Mouse (Mus musculus) layer of hippocampus, postnatal 36 days (tissue): ENCODE results near the gene Slc2a12. TPM values are rescaled to one million over a fixed set of nuclear protein-coding genes. Genes with fewer than 3 reads are reported as not detected.

Experiments
- DNase-seq, 2 experiments: peaks; one replicate each; pipeline ENCODE4 v3.0.0; 2022
- total RNA-seq, 2 experiments: library from RNA; stranded (reverse); gene quantifications; 2 replicates each; pipeline ENCODE4 v1.2.3; 2021

The Slc2a12 gene
- total RNA-seq, 2 experiments from 2014 or later: 4.0 to 4.2 TPM

DNA sequence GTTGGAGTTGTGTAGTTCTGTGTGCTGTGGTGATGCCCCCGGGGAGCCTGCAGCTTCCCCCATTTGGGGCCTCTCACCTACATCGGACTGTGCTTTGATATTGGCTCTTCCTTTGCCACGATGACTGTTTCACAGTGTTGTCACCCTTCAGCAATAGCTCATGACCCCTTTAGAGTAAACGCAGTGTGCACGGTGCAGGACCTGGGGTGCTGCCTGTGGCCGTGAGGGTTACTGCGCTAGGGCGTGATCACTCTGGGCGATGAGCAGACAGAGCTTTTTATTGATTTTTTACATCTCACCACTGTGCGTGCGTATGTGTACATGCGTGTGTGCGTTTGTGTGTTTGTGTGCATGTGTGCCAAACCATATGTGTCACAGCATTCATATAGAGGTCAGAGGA, 23.7 kb downstream of the Slc2a12 start:
- no peak for DNase-seq

- no peak for DNase-seq
Measured at GRCm38 (mm10) chr10:22674176-22674575, 29.4 kb downstream of the Slc2a12 start.

GRCm38 (mm10) chr10:22675848-22676630, 31.2 kb downstream of the Slc2a12 start:
- DNase-seq: no peak

DNA sequence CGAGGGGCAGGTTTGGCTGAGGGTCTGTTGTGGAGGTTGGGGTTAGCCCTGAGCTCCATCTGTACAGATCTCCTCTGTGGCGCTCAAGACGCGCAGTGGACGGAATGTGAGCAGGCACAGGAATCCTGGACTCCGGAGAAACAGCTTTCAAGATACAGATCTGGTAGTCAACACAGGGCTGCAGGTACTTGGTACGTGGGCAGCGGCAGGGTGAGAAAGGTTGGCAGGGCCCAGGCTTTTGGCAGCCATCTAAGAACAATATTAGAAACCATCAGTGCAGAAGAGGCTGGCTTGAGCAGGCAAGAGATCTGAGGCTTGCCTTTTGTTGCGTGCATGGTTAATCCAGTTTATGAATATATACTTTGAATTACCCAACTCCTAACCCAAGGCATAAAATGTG, 51.4 kb downstream of the Slc2a12 start:
- no peak for DNase-seq

DNA sequence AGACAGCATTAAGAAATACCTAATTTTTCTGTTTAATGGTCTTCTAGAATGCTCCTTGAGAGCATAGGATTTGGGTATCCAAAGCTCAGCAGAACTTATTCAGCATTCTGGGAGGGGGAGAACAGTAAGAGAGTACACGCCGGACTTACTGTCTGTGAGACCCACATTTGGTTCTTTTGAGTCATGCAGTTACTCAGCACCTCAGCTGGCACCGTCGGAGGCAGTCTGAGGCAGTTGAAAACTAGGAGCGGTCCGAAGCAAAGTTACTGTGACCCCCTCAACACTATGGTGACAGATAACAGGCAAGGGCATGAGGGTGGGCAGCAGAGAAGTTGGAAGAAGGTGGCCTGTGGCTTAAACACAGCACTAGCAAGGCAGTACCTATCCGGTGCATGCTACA, 52.1 kb downstream of the Slc2a12 start:
- no peak for DNase-seq

DNA sequence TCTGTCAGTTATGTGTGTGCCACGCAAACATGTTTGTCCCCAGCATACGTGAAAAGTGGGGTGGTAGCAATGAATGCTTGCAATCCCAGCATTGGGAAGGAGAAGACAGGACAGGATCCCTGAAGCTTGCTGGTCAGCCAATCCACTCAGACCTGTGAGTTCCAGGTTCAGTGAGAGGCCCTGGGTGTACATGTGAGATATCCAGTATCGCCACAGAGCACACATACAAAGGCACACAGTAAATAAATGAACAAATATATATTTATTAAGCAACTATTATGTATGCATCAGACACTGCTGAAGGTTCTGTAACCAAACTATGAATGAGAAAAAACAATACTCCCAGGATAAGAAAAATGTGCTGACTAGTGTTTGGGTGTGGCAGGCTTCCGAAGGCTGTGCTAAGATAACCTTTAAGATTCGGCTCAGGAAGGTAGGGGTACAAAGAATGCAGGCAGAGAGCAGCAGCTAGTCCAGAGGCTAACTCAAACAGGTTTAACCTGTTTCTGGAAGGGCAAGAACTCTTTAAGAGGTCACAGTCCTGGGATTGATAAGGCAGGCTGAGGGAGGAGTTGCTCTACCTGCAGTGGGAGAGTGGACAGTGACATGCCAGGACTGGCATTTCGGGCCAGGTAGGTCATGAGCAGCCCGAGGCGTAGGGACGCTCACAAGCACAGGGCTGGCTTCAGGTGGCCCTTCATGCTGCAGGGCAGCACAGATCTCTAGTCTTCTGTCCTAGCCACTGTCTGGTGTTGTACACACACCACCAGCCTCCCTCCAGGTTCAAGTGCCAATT, 53.5 kb downstream of the Slc2a12 start:
- no peak for DNase-seq

DNA sequence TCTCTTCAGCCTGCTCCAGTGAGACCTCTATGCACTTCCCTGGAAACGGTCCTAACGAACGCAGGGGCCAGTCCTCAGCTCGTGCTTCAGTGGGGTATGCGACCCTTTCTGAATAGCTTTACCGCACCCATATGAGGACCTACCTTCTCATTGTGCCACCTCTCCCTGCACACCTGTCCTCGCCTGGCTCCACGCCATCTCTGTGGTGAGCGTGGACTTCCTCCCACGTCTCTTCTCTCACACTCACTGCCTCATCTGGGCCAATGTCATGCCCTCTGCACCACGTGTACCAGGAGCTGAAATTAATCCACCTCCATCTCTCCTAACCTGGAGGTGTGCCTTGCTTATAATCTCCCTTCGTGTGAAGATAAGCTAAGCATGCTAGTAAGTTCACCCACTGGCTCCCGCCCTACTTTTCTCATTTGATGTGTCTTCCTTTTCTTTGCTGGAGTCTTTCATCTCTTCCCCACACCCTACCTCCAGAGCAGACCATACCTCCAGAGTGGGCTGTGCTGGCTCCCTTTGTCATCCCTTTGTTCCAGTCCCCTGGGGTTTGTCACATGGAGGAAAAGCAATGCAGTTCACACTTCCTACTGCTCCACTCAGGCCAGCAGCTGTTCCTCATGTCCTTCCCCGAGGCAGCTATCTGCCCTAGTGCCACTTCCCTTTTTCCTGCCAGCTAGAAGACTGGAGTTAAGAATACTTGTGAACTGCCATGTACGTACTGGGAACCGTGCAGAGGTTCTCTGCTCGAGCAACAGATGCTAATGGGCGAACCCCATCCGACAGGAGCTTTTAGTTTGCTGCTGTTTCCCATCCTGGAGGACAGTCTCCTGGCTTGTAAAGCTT, 54.9 kb downstream of the Slc2a12 start:
- DNase-seq: no peak

- no peak for DNase-seq
Measured at GRCm38 (mm10) chr10:22700773-22701172, 56.0 kb downstream of the Slc2a12 start.

- DNase-seq: peak; percentile 28 to 33
Measured at GRCm38 (mm10) chr10:22701485-22702315, 56.9 kb downstream of the Slc2a12 start.

DNA sequence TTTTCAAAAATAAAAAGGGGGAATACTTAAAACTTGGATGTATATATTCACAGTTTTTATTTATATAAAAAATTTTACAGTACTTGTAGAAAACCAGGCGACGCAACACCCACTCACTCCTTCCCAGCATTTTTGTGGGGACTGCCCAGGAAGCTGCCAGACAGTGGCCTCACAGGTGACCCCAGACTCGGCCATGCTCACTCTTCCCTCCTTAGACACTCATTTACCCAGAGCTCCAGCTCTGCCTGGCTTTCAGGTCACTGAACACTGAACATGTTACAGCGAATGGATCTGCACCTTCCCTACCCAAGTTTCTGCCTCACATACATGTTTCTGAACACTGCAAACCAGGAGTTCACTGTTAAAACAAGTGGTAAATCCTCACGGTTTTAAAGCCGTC, 59.0 kb downstream of the Slc2a12 start:
- no peak for DNase-seq

DNA sequence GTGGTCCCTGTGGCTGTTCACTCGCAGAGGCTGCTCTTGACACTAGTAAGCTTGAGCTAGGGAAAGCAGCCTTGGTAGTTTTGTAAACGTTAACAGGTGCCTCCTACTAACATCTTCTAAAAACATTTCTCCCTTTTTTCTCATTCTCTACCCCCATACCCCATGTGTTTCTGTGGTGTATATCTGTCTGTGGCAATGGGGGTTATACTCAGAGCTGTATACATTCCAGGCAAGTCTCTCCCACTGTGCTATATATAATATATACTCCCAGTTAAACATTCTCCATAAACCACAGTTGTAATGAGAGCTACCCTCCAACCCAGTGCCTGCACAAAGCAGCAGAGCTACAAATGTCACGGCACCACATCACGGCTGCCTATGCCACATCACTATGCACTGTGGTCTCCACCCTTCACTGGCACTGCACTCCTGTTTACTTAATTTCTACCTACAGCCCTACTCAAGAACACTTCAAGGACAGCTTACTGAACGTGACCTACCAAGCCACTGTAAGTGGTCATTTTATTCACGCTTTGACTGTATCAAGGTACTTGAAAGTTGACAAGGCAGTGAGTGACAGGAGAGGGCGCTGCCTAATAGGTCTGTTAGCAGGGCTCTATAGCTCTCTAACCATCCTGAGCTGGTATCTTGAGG, 63.5 kb downstream of the Slc2a12 start:
- no peak for DNase-seq

DNA sequence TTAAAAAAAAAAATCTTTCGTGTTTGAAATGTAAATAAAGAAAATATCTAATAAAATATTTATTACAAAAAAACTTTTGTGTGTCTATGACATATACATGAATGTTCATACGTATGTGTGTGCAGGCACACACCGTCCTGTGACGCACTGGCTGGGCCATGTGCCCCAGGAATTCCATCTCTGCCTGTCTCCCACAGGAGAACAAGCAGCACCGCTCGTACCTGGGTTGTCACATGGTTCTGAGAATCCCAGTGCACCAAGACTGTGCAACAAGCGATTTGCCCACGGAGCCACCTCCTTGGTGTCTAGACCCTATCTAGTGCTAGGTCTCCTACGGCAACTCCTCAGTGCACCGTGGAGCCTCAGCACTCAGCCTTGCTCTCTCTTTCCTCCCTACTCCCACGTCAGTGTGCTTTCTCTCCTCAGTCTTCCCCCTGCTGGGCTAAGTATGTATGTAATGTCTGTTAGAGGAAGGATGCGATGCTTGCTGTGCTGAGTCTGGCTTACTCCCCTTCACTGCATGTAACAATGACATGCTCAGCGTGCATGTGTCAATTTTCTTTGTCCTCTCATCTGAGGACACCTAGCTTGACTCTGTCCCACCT, 65.5 kb downstream of the Slc2a12 start:
- no peak for DNase-seq

DNA sequence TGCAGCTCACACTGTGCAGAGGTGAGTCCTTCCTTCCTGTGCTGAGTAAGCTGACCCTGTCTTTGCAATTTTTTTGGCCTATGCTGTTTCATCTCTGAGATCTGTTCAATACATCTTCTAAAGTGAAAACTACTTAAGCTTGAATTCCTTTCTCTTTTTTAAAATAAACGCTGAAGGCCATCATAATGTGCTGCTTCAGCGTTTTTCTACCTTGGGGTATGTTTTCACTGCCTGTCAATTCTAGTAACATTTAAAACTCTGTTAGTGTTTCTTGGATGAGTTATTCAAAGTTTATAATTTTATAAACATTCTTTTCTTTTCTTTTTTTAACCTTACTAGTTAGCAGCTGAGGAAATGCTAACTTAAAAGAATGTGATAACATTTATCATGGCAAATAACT, 68.1 kb downstream of the Slc2a12 start:
- DNase-seq: no peak

GRCm38 (mm10) chr10:22714520-22714919, 69.7 kb downstream of the Slc2a12 start:
- DNase-seq: peak; percentile 32 to 64

GRCm38 (mm10) chr10:22718475-22718874, 73.7 kb downstream of the Slc2a12 start:
- DNase-seq: no peak

- no peak for DNase-seq
Measured at GRCm38 (mm10) chr10:22720781-22721529, 76.1 kb downstream of the Slc2a12 start.

DNA sequence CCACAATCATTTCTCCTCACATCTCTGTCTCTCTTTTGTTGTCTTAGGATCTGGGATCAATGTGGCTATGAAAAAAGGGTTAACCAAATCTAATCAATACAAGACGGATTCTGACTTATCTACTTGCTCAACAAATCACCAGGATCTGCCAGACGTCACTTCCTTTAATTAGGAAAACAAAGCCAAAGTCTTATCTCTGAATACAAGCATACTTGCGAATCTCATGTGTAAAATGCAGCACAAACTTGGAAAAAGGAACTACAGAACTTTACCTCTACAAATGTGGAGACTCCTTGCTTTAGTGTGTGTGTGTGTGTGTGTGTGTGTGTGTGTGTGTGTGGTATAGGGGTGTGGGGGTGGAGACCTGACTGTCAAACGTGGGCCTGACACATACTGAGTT, 80.4 kb downstream of the Slc2a12 start:
- no peak for DNase-seq

GRCm38 (mm10) chr10:22726295-22726694, 81.5 kb downstream of the Slc2a12 start:
- DNase-seq: no peak

GRCm38 (mm10) chr10:22728257-22728656, 83.4 kb downstream of the Slc2a12 start:
- no peak for DNase-seq
